27 mouse cellular contexts compared by ENCODE assay signal in genomic region chr5:28173674-28174073, GRCm38 (mm10). TPM values are rescaled to one million over a fixed set of nuclear protein-coding genes. Genes with fewer than 3 reads are reported as not detected.
A peak's percentile ranks its signal among the peaks of the same experiment; 100 is the strongest.
DNase-seq lines count a peak whose midpoint lies in the region; ATAC-seq and TF ChIP-seq lines count a peak whose summit lies in the region.
"Had no signal": no experiment of that assay in that cellular context is flagged by ENCODE, and none has a peak within 500 bp of the region (broad histone marks: within the 10 kb centered on the region; RNA-seq: fewer than 3 reads in every experiment).

No protein-coding gene starts in this region.

- no peaks in the 10 kb centered on the region for H3K36me3 ChIP-seq in hindbrain, embryonic 12.5 days
- no peaks in the 10 kb centered on the region for H3K36me3 ChIP-seq in hindbrain, postnatal 0 days (ENCODE audit: insufficient read depth, low read length)
- H3K36me3 ChIP-seq in midbrain, embryonic 15.5 days (replicated peaks): no peaks in the 10 kb centered on the region
- H3K36me3 ChIP-seq in heart, embryonic 12.5 days: no peaks in the 10 kb centered on the region
- H3K36me3 ChIP-seq: embryonic facial prominence, embryonic 13.5 days; forebrain, embryonic 10.5 days; forebrain, embryonic 15.5 days; heart, embryonic 13.5 days; intestine, embryonic 15.5 days; neural tube, embryonic 13.5 days; stomach, embryonic 15.5 days had no signal

- H3K4me2 ChIP-seq in hindbrain, embryonic 12.5 days (replicated peaks): peak overlapping the region; percentile 35
- peak overlapping the region; percentile 16; the same call in 1 of the 2 replicates for H3K4me2 ChIP-seq in hindbrain, postnatal 0 days (ENCODE audit: low read depth, low read length)
- H3K4me2 ChIP-seq in midbrain, embryonic 15.5 days: peak overlapping the region; percentile 27
- H3K4me2 ChIP-seq in heart, embryonic 12.5 days: no peak overlapping the region
- H3K4me2 ChIP-seq: embryonic facial prominence, embryonic 13.5 days; forebrain, embryonic 15.5 days; heart, embryonic 13.5 days; intestine, embryonic 15.5 days; lung, embryonic 14.5 days; neural tube, embryonic 13.5 days; stomach, embryonic 15.5 days had no signal

- no peak for ATAC-seq in hindbrain, embryonic 12.5 days (ENCODE audit: low FRiP score)
- no peak for ATAC-seq in hindbrain, postnatal 0 days
- no peak for ATAC-seq in midbrain, embryonic 15.5 days (replicated peaks)
- ATAC-seq in heart, embryonic 12.5 days (ENCODE audit: insufficient number of reproducible peaks, low FRiP score): no peak
- ATAC-seq: forebrain, embryonic 15.5 days; intestine, embryonic 15.5 days; Patski had no signal

- H3K27me3 ChIP-seq in hindbrain, embryonic 12.5 days: peaks cover 91% of the 10 kb centered on the region
- H3K27me3 ChIP-seq in hindbrain, postnatal 0 days (ENCODE audit: insufficient read depth, low read length): peaks cover 57% of the 10 kb centered on the region
- peaks cover 44% of the 10 kb centered on the region for H3K27me3 ChIP-seq in midbrain, embryonic 15.5 days (replicated peaks)
- H3K27me3 ChIP-seq in heart, embryonic 12.5 days (replicated peaks): peaks cover 92% of the 10 kb centered on the region

- 0 out of 2 replicates have a peak overlapping the region, but pooled peaks have one; percentile 0 for H3K4me3 ChIP-seq in hindbrain, embryonic 12.5 days
- no peak overlapping the region for H3K4me3 ChIP-seq in hindbrain, postnatal 0 days (ENCODE audit: low read length)
- H3K4me3 ChIP-seq in midbrain, embryonic 15.5 days: no peak overlapping the region
- no peak overlapping the region for H3K4me3 ChIP-seq in heart, embryonic 12.5 days
- H3K4me3 ChIP-seq: embryonic facial prominence, embryonic 13.5 days; forebrain, embryonic 10.5 days; forebrain, embryonic 15.5 days; heart, adult 2 months; heart, embryonic 13.5 days; intestine, embryonic 15.5 days; myocyte; neural tube, embryonic 13.5 days; stomach, embryonic 15.5 days had no signal

- no peak for TF ChIP-seq CTCF in hindbrain, postnatal 0 days (IDR thresholded peaks at IDR 0.05; ENCODE audit: low read depth)

- WGBS in hindbrain, embryonic 12.5 days: 4% methylated on average over 1 of the region's 1 CpGs
- 15% methylated on average over 1 of the region's 1 CpGs for WGBS in hindbrain, postnatal 0 days
- 16% methylated on average over 1 of the region's 1 CpGs for WGBS in midbrain, embryonic 15.5 days
- 8% methylated on average over 1 of the region's 1 CpGs for WGBS in heart, embryonic 12.5 days

- DNase-seq in embryo, embryonic 9.5 days (ENCODE audit: extremely low spot score): peak; percentile 8
- no peak for DNase-seq in embryo, embryonic 10.5 days (ENCODE audit: low spot score)
- DNase-seq in hindbrain, postnatal 0 days (ENCODE audit: low spot score): no peak
- DNase-seq in kidney, adult 18-20 months: no peak
- DNase-seq: adrenal gland, postnatal 14 days; heart, adult 2 months; heart, postnatal 10 days; kidney, postnatal 25 days; liver; lung, embryonic 14.5 days; lung, postnatal 14 days had no signal

- peaks cover 9% of the 10 kb centered on the region; the same call in 1 of the 2 replicates for H3K4me1 ChIP-seq in hindbrain, embryonic 12.5 days
- no peaks in the 10 kb centered on the region for H3K4me1 ChIP-seq in hindbrain, postnatal 0 days (ENCODE audit: insufficient read depth, low read length)
- H3K4me1 ChIP-seq in midbrain, embryonic 15.5 days: peaks cover 12% of the 10 kb centered on the region
- peaks cover 4% of the 10 kb centered on the region for H3K4me1 ChIP-seq in heart, embryonic 12.5 days (replicated peaks)
- H3K4me1 ChIP-seq: forebrain, embryonic 15.5 days; stomach, embryonic 15.5 days had no signal

- H3K9me3 ChIP-seq in hindbrain, embryonic 12.5 days (replicated peaks): no peaks in the 10 kb centered on the region
- H3K9me3 ChIP-seq in hindbrain, postnatal 0 days (ENCODE audit: low read length): no peaks in the 10 kb centered on the region
- no peaks in the 10 kb centered on the region for H3K9me3 ChIP-seq in midbrain, embryonic 15.5 days
- H3K9me3 ChIP-seq in heart, embryonic 12.5 days (replicated peaks): no peaks in the 10 kb centered on the region
- H3K9me3 ChIP-seq: embryonic facial prominence, embryonic 13.5 days; forebrain, embryonic 10.5 days; forebrain, embryonic 15.5 days; heart, embryonic 13.5 days; intestine, embryonic 15.5 days; neural tube, embryonic 13.5 days; stomach, embryonic 15.5 days had no signal

- H3K9ac ChIP-seq in hindbrain, embryonic 12.5 days: peak overlapping the region; percentile 32; the same call in 1 of the 2 replicates
- H3K9ac ChIP-seq in hindbrain, postnatal 0 days (replicated peaks; ENCODE audit: low read length): no peak overlapping the region
- H3K9ac ChIP-seq in midbrain, embryonic 15.5 days: no peak overlapping the region
- H3K9ac ChIP-seq in heart, embryonic 12.5 days: no peak overlapping the region
- H3K9ac ChIP-seq: embryonic facial prominence, embryonic 13.5 days; forebrain, embryonic 15.5 days; heart, embryonic 13.5 days; intestine, embryonic 15.5 days; liver, embryonic 14.5 days; lung, embryonic 14.5 days; neural tube, embryonic 13.5 days; stomach, embryonic 15.5 days had no signal

- peak overlapping the region; percentile 66 for H3K27ac ChIP-seq in hindbrain, embryonic 12.5 days
- peak overlapping the region; percentile 80; the same call in 1 of the 2 replicates for H3K27ac ChIP-seq in hindbrain, postnatal 0 days
- H3K27ac ChIP-seq in midbrain, embryonic 15.5 days: peak overlapping the region; percentile 68
- H3K27ac ChIP-seq in heart, embryonic 12.5 days (ENCODE audit: poor library complexity, severe bottlenecking): no peak overlapping the region
- H3K27ac ChIP-seq: embryonic facial prominence, embryonic 13.5 days; forebrain, embryonic 10.5 days; forebrain, embryonic 15.5 days; heart, adult 2 months; heart, embryonic 13.5 days; intestine, embryonic 15.5 days; liver, embryonic 14.5 days; neural tube, embryonic 13.5 days; stomach, embryonic 15.5 days had no signal

RNA-seq across cellular contexts. Expression of gene En2, which starts 8.2 kb away (rescaled TPM):
- 0.66 and 0.86 TPM in 2 replicates for polyA plus RNA-seq in hindbrain, embryonic 12.5 days (2016; fragmentation: Nextera tagmentation; extraction: Ambion mirVana)
- total RNA-seq in hindbrain, postnatal 0 days (2014; rRNA removed): 33.8 and 35.1 TPM in 2 replicates
- polyA plus RNA-seq in hindbrain, postnatal 0 days (2015; fragmentation: Nextera tagmentation; extraction: Ambion mirVana): 0.98 and 1.1 TPM in 2 replicates
- polyA plus RNA-seq in midbrain, embryonic 15.5 days (2015; fragmentation: Nextera tagmentation; extraction: Ambion mirVana): 0.93 and 1.5 TPM in 2 replicates
- not detected in 2 replicates for polyA plus RNA-seq in heart, embryonic 12.5 days (2016; fragmentation: Nextera tagmentation; extraction: Ambion mirVana)
- total RNA-seq: hematopoietic stem cell, adult 5-6 weeks; MEL had no signal
- polyA plus RNA-seq: embryonic facial prominence, embryonic 13.5 days; forebrain, embryonic 10.5 days; forebrain, embryonic 15.5 days; heart, adult 2 months; heart, embryonic 13.5 days; intestine, embryonic 15.5 days; limb, embryonic 11.5 days; liver, embryonic 14.5 days; lung, embryonic 14.5 days; myocyte; neural tube, embryonic 13.5 days; stomach, embryonic 15.5 days had no signal
